Mouse (Mus musculus) lung, embryonic 14.5 days (tissue): ENCODE results near the gene Mtor. TPM values are rescaled to one million over a fixed set of nuclear protein-coding genes. Genes with fewer than 3 reads are reported as not detected.

Source experiments
- ATAC-seq: fragments of 200-750 bp; cut with Nextera tagmentation; 2 replicates; pipeline ENCODE4 v1.8.0; 2017; ENCODE audit warnings: mild to moderate bottlenecking, moderate TSS enrichment, moderate library complexity; ENCODE audit not compliant: insufficient read depth
- DNase-seq: peaks from one replicate; pipeline ENCODE4 v3.0.0-alpha.2; 2015
- H3K27ac ChIP-seq: fragments of 300-500 bp; sonication (generic); 2 replicates; pipeline ENCODE4 v1.5.1; 2014; ENCODE audit warnings: low read depth, mild to moderate bottlenecking, moderate library complexity
- H3K27me3 ChIP-seq: fragments of 300-500 bp; sonication (generic); 2 replicates; pipeline ENCODE4 v1.6.1; 2014; ENCODE audit warnings: low read length, control low read depth; ENCODE audit not compliant: insufficient read depth
- H3K36me3 ChIP-seq: fragments of 300-500 bp; sonication (generic); 2 replicates; pipeline ENCODE4 v1.6.1; 2014; ENCODE audit warnings: control low read depth; ENCODE audit not compliant: insufficient read depth
- H3K4me1 ChIP-seq: fragments of 300-500 bp; sonication (generic); 2 replicates; pipeline ENCODE4 v1.6.1; 2014; ENCODE audit warnings: antibody characterized with exemption, control low read depth; ENCODE audit not compliant: insufficient read depth
- H3K4me2 ChIP-seq: fragments of 300-500 bp; sonication (generic); 2 replicates; pipeline ENCODE4 v1.6.1; 2014; ENCODE audit warnings: mild to moderate bottlenecking
- H3K4me3 ChIP-seq: fragments of 300-500 bp; sonication (generic); 2 replicates; pipeline ENCODE4 v1.5.1; 2014; ENCODE audit warnings: low read depth, low read length
- H3K9ac ChIP-seq: fragments of 300-500 bp; sonication (generic); 2 replicates; pipeline ENCODE4 v1.6.1; 2014
- H3K9me3 ChIP-seq: fragments of 300-500 bp; sonication (generic); 2 replicates; pipeline ENCODE4 v1.6.1; 2016; ENCODE audit warnings: low read depth, low read length, control low read depth
- CTCF ChIP-seq: IDR thresholded peaks from 2 replicates; pipeline ENCODE4 v1.5.1; 2016; ENCODE audit warnings: antibody characterized with exemption, low read depth
- WGBS: fragments of 180-500 bp; shearing (Covaris S2); extraction: QIAGEN DNeasy Blood & Tissue Kit; methylation state at CpG from one replicate; pipeline ENCODE4 v1.1.7; 2014; 5-methylcytosine and 5-hydroxymethylcytosine counted together
- polyA plus RNA-seq: library from polyadenylated mRNA; unstranded; fragments of >200 nt; fragmentation: Nextera tagmentation; extraction: Ambion mirVana; gene quantifications from 2 replicates; pipeline ENCODE4 v1.2.1, GENCODE M21; 2014

Mtor gene
- polyA plus RNA-seq, 1 experiment from 2014 or later, result 21.3 TPM

DNA sequence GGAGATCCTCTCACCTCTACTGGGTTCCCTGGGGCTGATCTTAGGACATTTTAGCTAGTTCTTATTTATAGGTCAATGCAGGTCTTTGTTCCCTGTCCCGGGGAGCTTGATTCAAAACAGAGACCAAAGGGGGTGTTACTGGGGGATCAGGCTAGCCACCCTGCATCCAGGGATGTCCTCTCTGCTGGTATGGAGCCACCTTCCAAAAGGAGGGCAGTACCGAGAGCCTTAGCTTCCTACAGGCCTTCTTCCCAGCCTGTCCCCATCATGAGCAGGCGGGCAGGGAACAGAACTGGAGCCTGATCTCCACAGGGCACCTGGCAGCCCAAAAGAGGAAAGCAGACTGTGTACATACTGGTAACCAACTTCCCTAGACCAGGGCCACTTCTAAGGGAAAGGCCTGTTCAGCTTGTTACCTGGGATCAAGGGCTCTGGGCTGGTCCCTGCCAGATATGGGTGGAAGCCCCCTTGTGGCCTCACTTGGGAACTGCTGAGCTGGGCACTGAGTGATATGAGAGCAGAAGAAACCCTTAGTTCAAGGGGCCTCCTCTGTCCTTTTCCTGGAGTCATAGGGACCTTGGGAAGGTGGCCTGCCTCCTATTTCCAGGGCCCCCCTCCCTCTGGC lies 156.2 kb downstream of the Mtor start:
- H3K9ac ChIP-seq, result no peak overlapping the region
- peak; percentile 81 for TF ChIP-seq CTCF
- 96% methylated on average over 3 of the region's 3 CpGs for WGBS
- no peak overlapping the region for H3K27ac ChIP-seq
- DNase-seq, result peak; percentile 81
- H3K36me3 ChIP-seq, result no peaks in the 10 kb centered on the region
- H3K4me1 ChIP-seq, result no peaks in the 10 kb centered on the region
- H3K9me3 ChIP-seq, result no peaks in the 10 kb centered on the region
- H3K27me3 ChIP-seq, result no peaks in the 10 kb centered on the region
- no peak overlapping the region for H3K4me2 ChIP-seq
- H3K4me3 ChIP-seq, result no peak overlapping the region
- peak; percentile 35; the same call in 1 of the 2 replicates for ATAC-seq

Other genes with a start within 250 kb of the Mtor start
- gene Disp3, start 160.6 kb upstream of the Mtor start, polyA plus RNA-seq, result 0.18 TPM in 2 replicates
- 18.2 and 19.2 TPM in 2 replicates for gene Ubiad1, start 3.8 kb upstream of the Mtor start, polyA plus RNA-seq
- 0.75 and 1.3 TPM in 2 replicates for gene Angptl7, start 51.8 kb downstream of the Mtor start, polyA plus RNA-seq
- gene Exosc10, start 109.8 kb downstream of the Mtor start, polyA plus RNA-seq, result 104 and 105 TPM in 2 replicates
- gene Srm, start 142.9 kb downstream of the Mtor start, polyA plus RNA-seq, result 244 and 279 TPM in 2 replicates
- gene Masp2, start 153.9 kb downstream of the Mtor start, polyA plus RNA-seq, result 0.27 and 0.39 TPM in 2 replicates
- 172 and 186 TPM in 2 replicates for gene Tardbp, start 178.4 kb downstream of the Mtor start, polyA plus RNA-seq
- gene Gm572, start 194.7 kb downstream of the Mtor start, polyA plus RNA-seq, result not detected in 2 replicates